Mouse (Mus musculus): ENCODE data around the gene Pttg1. TPM values are rescaled to one million over a fixed set of nuclear protein-coding genes. Genes with fewer than 3 reads are reported as not detected.

Pttg1 gene
- total RNA-seq, 4 experiments from 2014 or later = 27.6 to 31.7 (median 29.8) TPM

DNA sequence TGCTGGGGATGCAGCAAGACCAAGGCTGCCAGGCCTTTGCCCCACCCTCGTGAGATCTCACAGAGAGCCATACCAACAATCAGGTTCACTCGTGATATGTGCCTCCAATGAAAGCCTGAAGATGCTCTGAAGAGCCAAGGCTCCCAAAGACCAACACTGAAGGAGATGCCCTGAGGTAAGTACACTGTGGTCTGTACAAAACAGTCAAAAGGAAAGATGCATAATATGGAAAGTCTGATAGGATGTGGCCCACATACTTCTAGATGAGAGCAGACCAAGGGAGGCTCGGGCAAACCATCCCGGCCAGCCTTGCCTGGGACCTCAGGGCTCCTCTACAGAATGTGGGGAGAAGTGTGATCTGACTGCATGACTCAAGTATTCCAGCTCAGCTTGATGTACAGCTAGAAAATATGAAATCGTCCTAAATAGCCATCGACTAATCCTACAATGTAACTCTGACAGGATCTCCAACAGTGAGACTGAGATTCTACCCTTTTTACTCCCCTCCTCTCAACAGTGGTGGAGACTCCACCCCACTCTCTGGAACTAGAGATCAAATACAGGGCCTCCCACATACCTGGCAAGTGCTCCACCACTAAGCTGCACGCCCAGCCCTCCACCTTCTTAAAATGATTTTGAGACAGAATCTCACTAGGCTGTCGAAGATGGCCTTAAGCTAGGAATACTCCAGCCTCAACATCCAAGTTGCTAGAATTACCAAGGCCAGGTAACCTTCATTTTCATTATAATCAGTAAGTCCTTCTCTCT is 48.8 kb downstream of the Pttg1 start:
- DNase-seq (ENCODE audit: low spot score in 2 of 2) = no peak

DNA sequence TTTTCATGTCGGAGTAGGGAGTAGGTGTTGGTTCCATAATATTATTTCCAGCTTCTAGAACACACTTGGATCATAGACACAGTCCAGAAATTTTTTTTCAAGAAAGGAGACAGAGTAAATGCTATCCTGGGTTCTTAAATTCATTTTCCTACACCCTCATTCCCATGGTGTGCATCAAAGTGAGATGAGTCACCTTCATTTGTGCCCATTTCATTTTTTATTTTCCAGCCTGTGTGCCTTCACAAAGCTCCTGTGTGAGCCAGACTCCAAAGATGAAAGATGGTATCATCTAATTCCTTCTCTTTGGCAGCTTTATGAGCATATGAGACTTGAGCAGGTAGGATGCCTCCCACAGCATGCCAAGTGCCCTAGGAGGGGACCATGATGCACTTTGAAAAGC is 49.5 kb downstream of the Pttg1 start:
- no peak for DNase-seq (ENCODE audit: low spot score in 2 of 2)

DNA sequence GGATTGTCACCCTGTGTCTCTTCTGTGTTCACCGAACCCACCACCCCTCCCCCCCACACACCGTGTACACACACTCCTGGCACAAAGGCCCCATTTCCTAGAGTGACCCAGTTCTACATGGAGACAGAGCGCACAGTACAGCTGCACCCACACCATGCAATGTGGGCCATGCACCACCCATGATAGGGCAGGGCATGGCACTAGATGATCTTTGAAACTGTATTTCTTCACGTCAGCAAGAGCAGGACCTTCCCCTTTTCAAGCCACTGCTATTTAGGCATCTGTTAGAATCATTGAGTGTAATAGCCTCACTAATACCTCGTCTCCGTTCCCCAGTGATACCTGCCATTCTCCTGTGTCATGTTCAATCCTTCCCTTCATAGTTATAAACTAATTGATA is 51.1 kb downstream of the Pttg1 start:
- DNase-seq (ENCODE audit: low spot score in 2 of 2) = no peak

DNA sequence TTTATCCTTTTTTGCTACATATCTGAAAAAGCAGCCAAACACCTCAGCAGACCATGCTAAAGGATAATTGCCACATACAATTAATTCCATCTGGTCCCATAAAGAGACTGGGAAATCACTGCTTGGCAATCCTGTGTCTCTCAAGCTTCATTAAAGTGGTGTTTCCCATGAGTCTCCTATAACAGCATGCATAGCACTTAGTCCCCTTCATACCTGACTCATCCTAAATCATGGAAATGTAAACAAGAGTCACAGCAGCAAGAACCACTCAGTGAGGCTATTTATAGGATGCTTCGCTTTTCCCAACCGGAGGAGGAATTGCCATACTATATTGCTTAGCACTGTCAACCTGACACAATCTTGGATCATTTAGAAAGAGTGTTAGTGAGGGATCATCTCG is 52.7 kb downstream of the Pttg1 start:
- no peak for DNase-seq (ENCODE audit: low spot score in 2 of 2)

DNA sequence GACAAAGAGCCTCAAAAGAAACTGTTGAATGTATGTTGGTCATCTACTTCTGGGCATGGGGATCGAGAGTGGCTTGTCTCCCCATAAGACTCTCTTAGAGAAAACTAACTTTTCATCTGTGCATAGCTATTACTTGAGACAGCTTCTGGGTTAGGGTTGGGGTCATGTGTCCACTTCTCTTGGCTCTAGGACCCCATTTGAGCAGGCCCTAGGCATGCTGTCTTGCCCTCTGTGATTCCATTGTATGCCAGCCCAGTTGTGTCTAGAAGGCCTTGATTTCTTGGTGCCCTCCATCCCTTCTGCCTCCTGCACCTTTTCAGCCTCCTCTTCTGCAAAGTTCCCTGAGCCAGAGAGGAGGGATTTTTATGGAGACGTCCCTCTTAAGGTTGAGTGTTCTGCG is 54.2 kb downstream of the Pttg1 start:
- DNase-seq (ENCODE audit: low spot score in 2 of 2) = no peak

Small RNA genes within 50 kb of the gene (microRNA-seq; reads per million reads assigned to microRNA genes)
- 648 to 1,166 reads per million in 2 experiments for gene Mir146

Other genes starting within 250 kb of the Pttg1 start
- gene Slu7, start 7.5 kb upstream of the Pttg1 start, total RNA-seq (2022) = 10 to 100 TPM; 52.6 to 58.3 (median 55.7) TPM
- 1 to 10 TPM; 1.7 to 3.7 (median 2.1) TPM for gene C1qtnf2, start 48.0 kb upstream of the Pttg1 start, total RNA-seq (2022)
- gene Ccnjl, start 102.5 kb upstream of the Pttg1 start, total RNA-seq (2022) = 1 to 10 TPM; 2.8 to 4.0 (median 3.2) TPM
- gene 4933415A04Rik, start 160.8 kb upstream of the Pttg1 start, total RNA-seq (2022) = 1 to 10 TPM in 1 of 4 experiments, under 1 TPM in 3; 0.53 to 1.1 (median 0.86) TPM
- not detected for gene Fabp6, start 175.3 kb upstream of the Pttg1 start, total RNA-seq (2022)

Measured in left cerebral cortex, adult 8-10 months (tissue).